ENCODE assay signal across 8 mouse cellular contexts in the genomic region with DNA sequence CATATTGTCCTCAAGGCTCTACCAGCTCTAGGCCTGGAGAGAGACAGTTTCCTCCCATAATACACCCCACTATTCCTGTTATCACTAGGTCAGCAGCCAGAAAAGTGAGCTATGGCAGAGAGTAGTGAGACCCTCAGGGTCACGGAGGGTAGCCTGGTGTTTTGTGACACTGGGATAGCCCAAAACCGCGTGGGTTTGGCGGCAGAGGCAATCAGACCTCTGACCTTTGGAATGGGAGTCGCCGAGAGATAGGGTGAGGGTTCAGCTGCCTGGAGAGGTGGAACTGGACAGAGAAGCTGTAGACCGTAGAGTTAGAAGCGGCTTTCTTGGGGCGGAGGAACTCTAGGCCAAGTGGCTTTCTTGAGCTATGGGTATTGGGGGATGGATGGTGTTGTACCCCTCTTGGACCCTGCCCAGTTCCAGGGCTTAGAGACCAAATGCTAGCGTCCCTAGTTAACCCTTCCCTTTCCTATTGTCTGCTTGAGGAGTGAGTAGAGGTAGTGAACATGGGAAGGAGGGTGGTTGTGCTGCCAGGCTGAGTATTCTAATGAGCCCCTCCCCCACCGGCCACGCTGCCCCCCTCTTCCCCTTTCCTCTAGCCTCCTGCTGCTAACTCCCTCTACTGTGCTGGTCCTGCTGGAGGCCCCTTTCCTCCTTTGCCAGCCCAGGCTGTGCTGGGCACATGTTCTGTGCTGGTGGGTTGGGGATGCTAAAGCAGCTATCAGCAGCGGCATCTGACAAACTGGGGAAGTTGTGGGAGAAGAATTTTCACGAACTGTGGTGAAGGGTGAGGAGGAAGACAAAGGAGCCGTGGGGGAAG.
DNase-seq lines count a peak whose midpoint lies in the region; ATAC-seq lines count a peak whose summit lies in the region.

No protein-coding gene starts in this region.

- 6% methylated on average over 15 of the region's 15 CpGs for WGBS in lung, embryonic 16.5 days
- 10% methylated on average over 15 of the region's 15 CpGs for WGBS in embryonic facial prominence, embryonic 15.5 days

- peak; percentile 8; the same call in 1 of the 2 replicates for ATAC-seq in lung, embryonic 16.5 days (ENCODE audit: low read depth)
- ATAC-seq in embryonic facial prominence, embryonic 15.5 days (ENCODE audit: insufficient number of reproducible peaks, low FRiP score, low TSS enrichment, low read depth), result no peak
- ATAC-seq in monocyte, adult 5-6 weeks (replicated peaks; ENCODE audit: insufficient number of reproducible peaks, low FRiP score, low TSS enrichment, poor library complexity, severe bottlenecking), result 0 out of 2 replicates have a peak, but pooled peaks have one; percentile 9
- no peak for ATAC-seq in CD4-positive, CD25-positive, alpha-beta regulatory T cell, adult 4 months

- H3K4me1 ChIP-seq in lung, embryonic 16.5 days (replicated peaks; ENCODE audit: control insufficient read depth, insufficient read depth, low read length), result peaks cover 43% of the 10 kb centered on the region
- peaks cover 60% of the 10 kb centered on the region for H3K4me1 ChIP-seq in embryonic facial prominence, embryonic 15.5 days

- peak overlapping the region; percentile 78 for H3K9ac ChIP-seq in lung, embryonic 16.5 days (ENCODE audit: low read length)
- H3K9ac ChIP-seq in embryonic facial prominence, embryonic 15.5 days, result peak overlapping the region; percentile 33; the same call in 1 of the 2 replicates

- H3K36me3 ChIP-seq in lung, embryonic 16.5 days (ENCODE audit: control insufficient read depth, insufficient read depth, low read length), result peaks cover 20% of the 10 kb centered on the region
- peaks cover 42% of the 10 kb centered on the region for H3K36me3 ChIP-seq in embryonic facial prominence, embryonic 15.5 days

- no peaks in the 10 kb centered on the region for H3K27me3 ChIP-seq in lung, embryonic 16.5 days (ENCODE audit: control insufficient read depth, insufficient read depth, low read depth, low read length)
- H3K27me3 ChIP-seq in embryonic facial prominence, embryonic 15.5 days, result no peaks in the 10 kb centered on the region

- no peak for DNase-seq in lung, postnatal 10 days
- peak; percentile 41 to 57 for DNase-seq in kidney, postnatal 4 days
- no peak for DNase-seq in layer of hippocampus, postnatal 36 days
- no peak for DNase-seq in adrenal gland, postnatal 25 days

- no peaks in the 10 kb centered on the region for H3K9me3 ChIP-seq in lung, embryonic 16.5 days (ENCODE audit: control insufficient read depth, low read length)
- no peaks in the 10 kb centered on the region for H3K9me3 ChIP-seq in embryonic facial prominence, embryonic 15.5 days (replicated peaks)

- H3K4me2 ChIP-seq in lung, embryonic 16.5 days (ENCODE audit: low read depth, low read length), result peak overlapping the region; percentile 87
- H3K4me2 ChIP-seq in embryonic facial prominence, embryonic 15.5 days (replicated peaks), result peak overlapping the region; percentile 90

- H3K4me3 ChIP-seq in lung, embryonic 16.5 days (ENCODE audit: low read length), result peak overlapping the region; percentile 60
- H3K4me3 ChIP-seq in embryonic facial prominence, embryonic 15.5 days (replicated peaks), result peak overlapping the region; percentile 54

- peak overlapping the region; percentile 98 for H3K27ac ChIP-seq in lung, embryonic 16.5 days (ENCODE audit: low read length)
- H3K27ac ChIP-seq in embryonic facial prominence, embryonic 15.5 days (replicated peaks), result peak overlapping the region; percentile 92

Comparison
In these comparisons a context has a peak if more than half of its experiments do, and no peak if none do; other contexts are left out.
1. ATAC-seq: peak in lung, embryonic 16.5 days (single experiment) and monocyte, adult 5-6 weeks (single experiment); none in embryonic facial prominence, embryonic 15.5 days (single experiment) and CD4-positive, CD25-positive, alpha-beta regulatory T cell, adult 4 months (single experiment).
2. DNase-seq: peak in kidney, postnatal 4 days (2 of 2); none in lung, postnatal 10 days (single experiment), layer of hippocampus, postnatal 36 days (0 of 2) and adrenal gland, postnatal 25 days (single experiment).